Mouse (Mus musculus) left cerebral cortex, postnatal 10 days (tissue): ENCODE measurements around the gene Lrguk. TPM values are rescaled to one million over a fixed set of nuclear protein-coding genes. Genes with fewer than 3 reads are reported as not detected.

ENCODE experiments used
- DNase-seq, 2 experiments: peaks; one replicate each; pipeline ENCODE4 v3.0.0; 2021 to 2022; ENCODE audit warnings: low spot score in 2 of 2, mixed read lengths in 1 of 2; ENCODE audit errors: extremely low spot score in 1 of 2
- intact Hi-C: fragments of 180-260 bp; cut with DNase I; formaldehyde crosslinking; loops from one replicate; pipeline ENCODE4 v1.15.1; 2025
- total RNA-seq, 2 experiments: library from RNA; stranded (reverse); gene quantifications; 2 replicates each; pipeline ENCODE4 v1.2.3; 2021

The Lrguk gene
- total RNA-seq, 2 experiments from 2014 or later: 3.4 to 3.7 TPM

- DNase-seq: no peak
- intact Hi-C loops: no loop called here
Observed at GRCm38 (mm10) chr6:34046551-34047186, 17.4 kb downstream of the Lrguk start.

GRCm38 (mm10) chr6:34049433-34049832 is 20.2 kb downstream of the Lrguk start:
- no peak for DNase-seq
- intact Hi-C loops: no loop called here

- intact Hi-C loops: no loop called here
- DNase-seq: no peak
Observed at GRCm38 (mm10) chr6:34059741-34060140, 30.5 kb downstream of the Lrguk start.

- no peak for DNase-seq
- intact Hi-C loops: no loop called here
Observed at GRCm38 (mm10) chr6:34066790-34067189, 37.5 kb downstream of the Lrguk start.

GRCm38 (mm10) chr6:34067271-34067670 is 38.0 kb downstream of the Lrguk start:
- intact Hi-C loops: no loop called here
- DNase-seq: no peak

- DNase-seq: no peak
- intact Hi-C loops: no loop called here
Observed at GRCm38 (mm10) chr6:34071936-34072335, 42.7 kb downstream of the Lrguk start.

GRCm38 (mm10) chr6:34073931-34074442 is 44.7 kb downstream of the Lrguk start:
- intact Hi-C loops: no loop called here
- no peak for DNase-seq

GRCm38 (mm10) chr6:34075520-34075919 is 46.3 kb downstream of the Lrguk start:
- intact Hi-C loops: no loop called here
- DNase-seq: peak; percentile 31 to 64

- DNase-seq: no peak
- intact Hi-C loops: no loop called here
Observed at GRCm38 (mm10) chr6:34083471-34083870, 54.2 kb downstream of the Lrguk start.

- no peak for DNase-seq
- intact Hi-C loops: no loop called here
Observed at GRCm38 (mm10) chr6:34087701-34088100, 58.5 kb downstream of the Lrguk start.

GRCm38 (mm10) chr6:34088986-34089385 is 59.7 kb downstream of the Lrguk start:
- intact Hi-C loops: no loop called here
- DNase-seq: no peak

- intact Hi-C loops: no loop called here
- DNase-seq: no peak
Observed at GRCm38 (mm10) chr6:34091537-34091936, 62.3 kb downstream of the Lrguk start.

- no peak for DNase-seq
- intact Hi-C loops: no loop called here
Observed at GRCm38 (mm10) chr6:34096274-34096673, 67.0 kb downstream of the Lrguk start.

- intact Hi-C loops: no loop called here
- DNase-seq: no peak
Observed at GRCm38 (mm10) chr6:34096905-34097304, 67.7 kb downstream of the Lrguk start.

- DNase-seq: no peak
- intact Hi-C loops: no loop called here
Observed at GRCm38 (mm10) chr6:34099725-34100124, 70.5 kb downstream of the Lrguk start.

- no peak for DNase-seq
- intact Hi-C loops: no loop called here
Observed at GRCm38 (mm10) chr6:34101531-34102396, 72.5 kb downstream of the Lrguk start.

- no peak for DNase-seq
- intact Hi-C loops: no loop called here
Observed at GRCm38 (mm10) chr6:34103251-34103920, 74.1 kb downstream of the Lrguk start.

GRCm38 (mm10) chr6:34110571-34110970 is 81.3 kb downstream of the Lrguk start:
- intact Hi-C loops: no loop called here

GRCm38 (mm10) chr6:34111406-34111805 is 82.2 kb downstream of the Lrguk start:
- DNase-seq: no peak
- intact Hi-C loops: no loop called here

More at GRCm38 (mm10) chr6:34110571-34110970, 81.3 kb downstream of the Lrguk start:
- no peak for DNase-seq
